Mouse (Mus musculus) MEL (cell line): ENCODE measurements around the gene Insyn1. TPM values are rescaled to one million over a fixed set of nuclear protein-coding genes. Genes with fewer than 3 reads are reported as not detected.

Experiments
- DNase-seq: peaks from one replicate; pipeline ENCODE4 v3.0.0; 2011; ENCODE audit warnings: low read depth, low spot score
- H3K27ac ChIP-seq: 2 replicates; pipeline ENCODE4 v1.5.1; 2012; ENCODE audit warnings: low read depth, mild to moderate bottlenecking, control low read depth, low read length, moderate library complexity; ENCODE audit not compliant: control insufficient read depth
- H3K27me3 ChIP-seq, 2 experiments: fragments of 150-350 bp in 1 of 2; sonication (generic) in 1 of 2; 2 replicates each; pipeline ENCODE4 v1.6.1; 2012; ENCODE audit warnings: low read length in 2 of 2, mild to moderate bottlenecking in 2 of 2, improper control_type of control experiment in 1 of 2, moderate library complexity in 1 of 2; ENCODE audit not compliant: insufficient read depth in 2 of 2, control insufficient read depth in 1 of 2
- H3K36me3 ChIP-seq, 2 experiments: 2 replicates each; pipeline ENCODE4 v1.6.1; 2012 to 2014; ENCODE audit warnings: low read length in 2 of 2, improper control_type of control experiment in 1 of 2, inconsistent platforms in 1 of 2, mild to moderate bottlenecking in 1 of 2; ENCODE audit not compliant: insufficient read depth in 2 of 2, control insufficient read depth in 1 of 2
- H3K4me1 ChIP-seq, 2 experiments: fragments of 150-350 bp in 1 of 2; sonication (generic) in 1 of 2; 2 replicates each; pipeline ENCODE4 v1.6.1; 2012; ENCODE audit warnings: low read length in 2 of 2, improper control_type of control experiment in 1 of 2, mild to moderate bottlenecking in 1 of 2; ENCODE audit not compliant: insufficient read depth in 2 of 2, control insufficient read depth in 1 of 2
- H3K4me3 ChIP-seq, 2 experiments: fragments of 150-350 bp in 1 of 2; sonication (generic) in 1 of 2; 2 replicates each; pipeline ENCODE4 v1.5.1; 2012; ENCODE audit warnings: low read depth in 2 of 2, low read length in 2 of 2, mild to moderate bottlenecking in 2 of 2, moderate library complexity in 2 of 2, control low read depth in 1 of 2, improper control_type of control experiment in 1 of 2; ENCODE audit not compliant: control insufficient read depth in 1 of 2, insufficient read depth in 1 of 2
- H3K79me2 ChIP-seq: 2 replicates; pipeline ENCODE4 v1.6.1; 2012; ENCODE audit warnings: mild to moderate bottlenecking, low read length, moderate library complexity; ENCODE audit not compliant: control insufficient read depth, poor library complexity, insufficient read depth
- H3K9ac ChIP-seq: 2 replicates; pipeline ENCODE4 v1.6.1; 2012; ENCODE audit warnings: low read depth, mild to moderate bottlenecking, control low read depth, low read length, moderate library complexity; ENCODE audit not compliant: control insufficient read depth, poor library complexity, severe bottlenecking
- H3K9me3 ChIP-seq: fragments of 150-350 bp; sonication (generic); replicated peaks from 2 replicates; pipeline ENCODE4 v1.6.1; 2012; ENCODE audit warnings: mild to moderate bottlenecking, low read length, improper control_type of control experiment, moderate library complexity; ENCODE audit not compliant: insufficient read depth
- GABPA ChIP-seq: IDR thresholded peaks from 2 replicates; pipeline ENCODE4 v1.6.1; 2012; ENCODE audit warnings: low read depth, mild to moderate bottlenecking, inconsistent platforms, low read length, improper control_type of control experiment, moderate library complexity
- HCFC1 ChIP-seq: IDR thresholded peaks from 2 replicates; pipeline ENCODE4 v1.6.1; 2012; ENCODE audit warnings: low read depth, mild to moderate bottlenecking, inconsistent platforms, low read length, improper control_type of control experiment, moderate library complexity
- MXI1 ChIP-seq: IDR thresholded peaks from 2 replicates; pipeline ENCODE4 v1.6.1; 2011; ENCODE audit warnings: mild to moderate bottlenecking, low read depth, low read length, improper control_type of control experiment
- NRF1 ChIP-seq: IDR thresholded peaks from 2 replicates; pipeline ENCODE4 v1.6.1; 2014; ENCODE audit warnings: low read depth, mild to moderate bottlenecking, inconsistent platforms, low read length, improper control_type of control experiment, moderate library complexity; ENCODE audit not compliant: poor library complexity, insufficient read depth, severe bottlenecking
- POLR2A ChIP-seq, 2 experiments: IDR thresholded peaks; 2 replicates each; pipeline ENCODE4 v1.6.1; 2011 to 2012; ENCODE audit warnings: low read length in 2 of 2, mild to moderate bottlenecking in 2 of 2, control low read depth in 1 of 2, improper control_type of control experiment in 1 of 2, low read depth in 1 of 2, moderate library complexity in 1 of 2; ENCODE audit not compliant: control insufficient read depth in 1 of 2, insufficient read depth in 1 of 2, poor library complexity in 1 of 2
- POLR2AphosphoS5 ChIP-seq: IDR thresholded peaks from 2 replicates; pipeline ENCODE4 v1.6.1; 2012; ENCODE audit warnings: low read depth, borderline replicate concordance, mild to moderate bottlenecking, inconsistent platforms, low read length, moderate library complexity, mixed read lengths
- RCOR1 ChIP-seq: IDR thresholded peaks from 2 replicates; pipeline ENCODE4 v1.6.1; 2012; ENCODE audit warnings: low read depth, mild to moderate bottlenecking, inconsistent platforms, low read length, improper control_type of control experiment
- SIN3A ChIP-seq: IDR thresholded peaks from 2 replicates; pipeline ENCODE4 v1.6.1; 2012; ENCODE audit warnings: low read length, improper control_type of control experiment, inconsistent platforms
- SMC3 ChIP-seq: IDR thresholded peaks from 2 replicates; pipeline ENCODE4 v1.6.1; 2011; ENCODE audit warnings: low read depth, low read length, improper control_type of control experiment
- USF2 ChIP-seq, 2 experiments: IDR thresholded peaks; 2 replicates each; pipeline ENCODE4 v1.6.1; 2011 to 2012; ENCODE audit warnings: improper control_type of control experiment in 2 of 2, low read length in 2 of 2, borderline replicate concordance in 1 of 2, inconsistent platforms in 1 of 2, low read depth in 1 of 2, mild to moderate bottlenecking in 1 of 2; ENCODE audit not compliant: insufficient read depth in 1 of 2
- polyA plus RNA-seq, 2 experiments: library from polyadenylated mRNA; stranded (reverse) in 1 of 2; unstranded in 1 of 2; fragments of >175 nt in 1 of 2; fragments of >200 nt in 1 of 2; gene quantifications; 2 replicates each; pipeline versions ENCODE4 v1.2.1 to v1.2.4; 2012; ENCODE audit warnings: low replicate concordance in 2 of 2, low read depth in 1 of 2; ENCODE audit not compliant: insufficient read length in 2 of 2, insufficient read depth in 1 of 2, missing spikeins in 1 of 2
- total RNA-seq: library from RNA; depleted of rRNA; stranded (reverse); fragments of 300-350 nt; gene quantifications from 2 replicates; pipeline ENCODE4 v1.2.3, GENCODE M21; 2012

The Insyn1 gene
- total and polyA plus RNA-seq, 3 experiments = not detected

DNA sequence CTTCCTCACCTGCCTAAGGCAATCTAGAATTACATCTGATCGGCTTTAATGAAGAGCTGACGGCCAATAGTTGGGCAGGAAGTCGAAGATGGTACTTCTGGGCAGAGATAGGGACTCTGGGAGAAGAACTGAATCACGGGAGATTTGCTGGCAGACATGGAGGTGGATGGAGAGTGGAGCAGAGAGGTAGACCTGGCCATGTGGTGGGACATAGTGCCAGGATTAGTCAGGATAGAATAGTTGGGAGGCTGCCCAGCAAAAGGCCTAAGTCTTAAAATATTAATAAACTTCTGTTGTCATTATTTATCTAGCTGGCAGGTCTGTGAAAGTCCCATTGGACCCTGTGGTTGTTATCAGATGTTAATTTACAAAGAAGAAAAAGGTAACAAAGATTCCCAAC is 36.7 kb downstream of the Insyn1 start:
- TF ChIP-seq USF2 (IDR thresholded peaks at IDR 0.05; ENCODE audit: borderline replicate concordance in 1 of 2, insufficient read depth in 1 of 2, low read depth in 1 of 2, low read length in 2 of 2) (no peak), SIN3A (no peak), RCOR1 (no peak)
- H3K36me3 ChIP-seq = no peaks in the 10 kb centered on the region

DNA sequence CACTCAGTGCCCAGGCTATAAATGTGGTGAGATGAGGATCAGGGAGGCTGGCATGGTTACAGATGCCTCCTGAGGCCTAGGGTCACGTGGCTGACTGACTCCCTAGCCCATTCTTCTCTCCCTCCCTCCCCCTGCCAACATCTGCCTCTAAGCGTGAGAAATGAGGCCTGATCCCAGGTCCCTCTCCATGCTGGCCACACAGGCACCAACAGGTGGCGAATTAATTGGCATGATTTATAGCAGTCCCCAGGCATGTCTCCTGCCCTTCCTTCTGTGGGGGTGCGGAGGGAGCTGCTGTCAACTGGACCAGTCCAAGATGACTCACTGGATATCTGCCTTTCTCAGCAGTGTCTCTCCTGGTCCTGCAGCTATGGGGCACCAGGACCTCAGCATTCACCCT is 39.4 kb downstream of the Insyn1 start:
- DNase-seq = no peak
- no peaks in the 10 kb centered on the region for H3K9me3 ChIP-seq
- H3K27ac ChIP-seq = no peak overlapping the region
- no peaks in the 10 kb centered on the region for H3K79me2 ChIP-seq
- no peaks in the 10 kb centered on the region for H3K4me1 ChIP-seq
- no peaks in the 10 kb centered on the region for H3K27me3 ChIP-seq
- H3K36me3 ChIP-seq = no peaks in the 10 kb centered on the region
- H3K9ac ChIP-seq = no peak overlapping the region
- H3K4me3 ChIP-seq = no peak overlapping the region
- TF ChIP-seq MXI1 (no peak), SIN3A (no peak), USF2 (IDR thresholded peaks at IDR 0.05; ENCODE audit: borderline replicate concordance in 1 of 2, insufficient read depth in 1 of 2, low read depth in 1 of 2, low read length in 2 of 2) (no peak), GABPA (no peak), SMC3 (no peak)

More for the DNA sequence above, 36.7 kb downstream of the Insyn1 start:
- Histone ChIP-seq H3K9ac (no peak overlapping the region), H3K9me3 (no peaks in the 10 kb centered on the region), H3K27me3 (no peaks in the 10 kb centered on the region; a peak in 2 of 4 replicates), H3K27ac (no peak overlapping the region), H3K4me1 (no peaks in the 10 kb centered on the region), H3K79me2 (no peaks in the 10 kb centered on the region), H3K4me3 (no peak overlapping the region)
- DNase-seq = no peak

- no peaks in the 10 kb centered on the region for H3K9me3 ChIP-seq
- H3K27me3 ChIP-seq = no peaks in the 10 kb centered on the region
- no peak overlapping the region for H3K4me3 ChIP-seq
- no peak overlapping the region for H3K9ac ChIP-seq
- no peak for DNase-seq
- H3K27ac ChIP-seq = no peak overlapping the region
- H3K4me1 ChIP-seq = no peaks in the 10 kb centered on the region
- no peaks in the 10 kb centered on the region for H3K79me2 ChIP-seq
- TF ChIP-seq NRF1 = no peak
- no peak for TF ChIP-seq HCFC1
- TF ChIP-seq POLR2A (IDR thresholded peaks at IDR 0.05; ENCODE audit: control insufficient read depth in 1 of 2, insufficient read depth in 1 of 2, low read depth in 1 of 2, low read length in 2 of 2, poor library complexity in 1 of 2) = no peak
- TF ChIP-seq POLR2AphosphoS5 = no peak
- no peaks in the 10 kb centered on the region for H3K36me3 ChIP-seq
Observed at GRCm38 (mm10) chr9:58530407-58530806, 42.0 kb downstream of the Insyn1 start.
